Mouse (Mus musculus): ENCODE results near the gene Dnajc13.

Dnajc13 gene

DNA sequence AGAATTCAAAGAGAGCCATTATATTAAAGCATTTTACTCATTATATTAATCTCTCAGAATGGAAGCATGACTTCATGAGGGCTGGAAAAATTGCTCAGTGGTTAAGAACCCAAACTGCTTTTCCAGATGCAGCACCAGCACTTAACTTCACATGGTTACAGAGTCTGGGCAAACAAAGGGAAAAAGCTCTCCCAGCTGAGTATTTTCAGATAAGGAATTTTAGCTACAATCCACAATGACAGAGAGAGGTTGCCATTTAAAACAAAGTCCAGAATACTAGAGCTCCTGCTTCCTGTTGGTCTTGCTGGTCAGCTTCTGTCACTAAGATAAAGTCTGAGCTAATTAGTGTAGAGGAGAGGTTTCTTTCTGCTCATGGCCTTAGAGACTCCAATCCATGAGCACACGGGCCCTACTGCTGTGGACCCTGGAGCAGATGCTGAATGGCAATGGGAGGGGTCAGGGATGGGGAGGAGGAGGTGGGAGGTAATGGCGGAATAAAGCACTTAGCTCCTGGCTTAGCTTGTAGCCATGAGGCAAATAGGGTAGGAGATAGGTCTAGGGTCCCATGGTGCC, 154.1 kb downstream of the Dnajc13 start:
- no peak for DNase-seq

DNA sequence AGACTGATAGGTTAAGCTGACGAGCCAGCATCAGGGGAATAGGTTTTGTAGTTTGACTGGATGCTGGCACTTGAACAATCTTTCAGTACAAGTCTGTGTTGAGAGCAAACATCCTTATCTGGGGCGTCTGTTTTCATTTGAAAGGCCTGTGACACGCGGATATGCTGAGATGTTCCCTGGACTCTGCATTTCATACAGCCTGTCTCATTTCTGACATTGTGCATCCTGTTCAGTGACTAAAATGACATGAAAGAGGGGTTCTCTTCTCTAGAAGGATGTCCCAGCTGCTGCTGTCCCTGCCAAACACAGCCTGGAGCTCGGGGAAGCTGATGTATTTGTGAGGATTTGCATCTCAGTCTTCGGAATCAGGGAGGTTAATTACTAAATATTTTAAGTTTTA, 155.2 kb downstream of the Dnajc13 start:
- no peak for DNase-seq

DNA sequence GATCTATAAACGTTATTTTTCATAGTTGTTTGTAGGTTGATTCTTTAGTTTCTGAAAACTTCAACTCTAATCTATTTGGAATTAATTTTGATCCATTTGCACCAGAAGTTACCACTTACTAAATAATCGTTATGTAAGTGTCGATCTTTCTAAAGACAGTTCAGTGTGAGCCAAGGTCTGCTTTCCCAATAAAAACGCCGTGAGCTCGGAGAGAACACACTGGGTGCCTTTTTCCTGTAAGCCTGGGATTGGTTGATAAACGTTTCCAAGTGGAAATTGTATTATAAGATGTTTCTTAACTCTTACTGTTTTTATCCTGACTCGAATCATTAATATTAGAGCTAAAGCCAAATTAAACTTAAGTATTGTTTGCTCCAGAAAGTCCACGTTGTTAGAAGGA, 155.8 kb downstream of the Dnajc13 start:
- no peak for DNase-seq

DNA sequence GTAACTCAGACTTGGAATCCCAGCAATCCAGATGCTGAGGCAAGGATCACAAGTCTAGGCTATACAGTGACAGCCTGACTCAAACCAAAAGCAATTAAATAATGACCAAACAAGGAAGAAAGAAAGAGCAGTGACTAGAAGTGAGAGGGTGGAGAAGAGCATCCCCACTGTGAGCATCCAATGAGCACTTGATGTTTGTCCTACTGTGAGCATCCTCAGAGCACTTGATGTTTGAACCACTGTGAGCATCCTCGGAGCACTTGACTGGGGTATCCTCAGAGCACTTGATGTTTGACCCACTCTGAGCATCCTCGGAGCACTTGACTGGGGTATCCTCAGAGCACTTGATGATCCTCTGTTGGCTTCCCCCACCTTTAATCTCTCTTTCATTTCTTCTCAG, 157.7 kb downstream of the Dnajc13 start:
- DNase-seq, result no peak

DNA sequence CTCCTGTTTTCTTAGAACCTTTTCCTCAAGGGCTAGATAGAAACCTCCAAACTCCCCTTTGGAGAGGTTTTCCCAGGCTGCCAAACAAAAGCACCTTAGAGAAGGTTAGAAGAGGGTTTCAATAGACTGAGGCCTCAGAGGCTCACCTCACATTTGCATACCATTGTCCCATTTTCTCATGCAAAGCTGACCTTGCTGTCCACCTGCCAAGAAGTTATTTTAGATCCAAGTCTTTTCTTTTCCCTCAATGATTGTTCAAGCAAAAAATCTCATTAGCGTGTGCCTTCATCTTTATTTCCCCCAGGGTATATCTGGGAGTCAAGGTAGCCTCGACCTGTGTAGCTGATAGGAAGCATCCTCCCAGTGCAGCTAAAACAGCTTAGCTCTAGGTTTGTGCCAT, 159.8 kb downstream of the Dnajc13 start:
- DNase-seq, result no peak

DNA sequence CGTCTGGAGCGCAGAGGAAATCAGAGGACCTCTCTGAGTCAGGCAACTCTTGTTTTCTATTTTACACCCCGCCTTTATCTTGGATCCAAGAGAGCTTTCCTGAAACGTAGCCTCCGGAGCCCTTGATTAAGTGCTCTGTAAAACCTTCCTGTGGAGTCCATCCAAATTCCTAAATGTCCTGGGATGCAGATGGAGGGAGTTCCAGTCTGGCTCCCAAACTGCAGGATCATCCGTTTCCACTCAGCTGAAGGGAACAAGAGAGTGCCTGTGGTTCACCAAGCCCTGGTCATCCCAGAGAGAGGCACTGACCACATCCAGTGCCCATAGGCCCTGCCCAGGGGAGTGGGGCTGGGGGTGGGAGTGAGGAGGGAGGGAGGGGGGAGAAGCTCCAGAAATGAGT, 160.4 kb downstream of the Dnajc13 start:
- DNase-seq, result no peak

DNA sequence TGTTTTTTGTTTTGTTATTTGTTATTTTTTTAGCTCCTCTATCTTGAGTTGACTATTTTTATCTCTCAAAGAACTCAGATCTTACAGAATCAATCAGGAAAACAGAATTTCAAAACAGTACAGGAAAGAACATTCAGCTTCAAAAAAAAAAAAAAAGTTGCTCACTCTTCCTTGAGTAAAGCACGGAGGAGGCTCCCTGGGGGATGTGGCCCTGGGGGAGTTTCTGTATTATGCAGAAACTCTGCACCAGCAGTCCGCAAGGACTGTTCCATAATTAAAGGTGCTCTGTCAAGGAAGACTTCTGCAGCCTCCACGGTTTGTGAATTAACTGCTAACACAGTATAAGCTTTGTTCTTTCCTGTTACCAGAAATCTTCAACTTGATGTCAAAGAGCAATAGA, 161.3 kb downstream of the Dnajc13 start:
- DNase-seq, result peak in 1 of 2 experiments; percentile 11
